Mouse (Mus musculus) midbrain, embryonic 16.5 days (tissue): ENCODE data around the gene Sgip1. TPM values are rescaled to one million over a fixed set of nuclear protein-coding genes. Genes with fewer than 3 reads are reported as not detected.

Source experiments
- ATAC-seq: fragments of 200-750 bp; cut with Nextera tagmentation; 2 replicates; pipeline ENCODE4 v1.8.0; 2017; ENCODE audit warnings: moderate TSS enrichment
- H3K27ac ChIP-seq: fragments of 300-500 bp; sonication (generic); 2 replicates; pipeline ENCODE4 v1.5.1; 2014; ENCODE audit warnings: mild to moderate bottlenecking, low read length, mixed read lengths
- H3K27me3 ChIP-seq: fragments of 300-500 bp; sonication (generic); 2 replicates; pipeline ENCODE4 v1.6.1; 2014; ENCODE audit warnings: low read depth, low read length, mixed read lengths; ENCODE audit not compliant: control insufficient read depth, insufficient read depth
- H3K36me3 ChIP-seq: fragments of 300-500 bp; sonication (generic); 2 replicates; pipeline ENCODE4 v1.6.1; 2014; ENCODE audit warnings: mild to moderate bottlenecking, low read length, moderate library complexity, mixed read lengths; ENCODE audit not compliant: control insufficient read depth, insufficient read depth
- H3K4me1 ChIP-seq: fragments of 300-500 bp; sonication (generic); 2 replicates; pipeline ENCODE4 v1.6.1; 2014; ENCODE audit warnings: mild to moderate bottlenecking, low read length, mixed read lengths; ENCODE audit not compliant: control insufficient read depth, insufficient read depth
- H3K4me2 ChIP-seq: fragments of 300-500 bp; sonication (generic); 2 replicates; pipeline ENCODE4 v1.6.1; 2014; ENCODE audit warnings: mild to moderate bottlenecking, low read length, mixed read lengths
- H3K4me3 ChIP-seq: fragments of 300-500 bp; sonication (generic); 2 replicates; pipeline ENCODE4 v1.5.1; 2014; ENCODE audit warnings: low read depth, mild to moderate bottlenecking, low read length, moderate library complexity, mixed read lengths
- H3K9ac ChIP-seq: fragments of 300-500 bp; sonication (generic); 2 replicates; pipeline ENCODE4 v1.6.1; 2014; ENCODE audit warnings: low read depth, low read length, mixed read lengths
- H3K9me3 ChIP-seq: fragments of 300-500 bp; sonication (generic); replicated peaks from 2 replicates; pipeline ENCODE4 v1.6.1; 2014; ENCODE audit warnings: mild to moderate bottlenecking, low read length, mixed read lengths; ENCODE audit not compliant: control insufficient read depth, poor library complexity, severe bottlenecking
- WGBS: fragments of 180-500 bp; shearing (Covaris S2); extraction: QIAGEN DNeasy Blood & Tissue Kit; methylation state at CpG from one replicate; pipeline ENCODE4 v1.1.7; 2014; 5-methylcytosine and 5-hydroxymethylcytosine counted together
- polyA plus RNA-seq: library from polyadenylated mRNA; unstranded; fragments of >200 nt; fragmentation: Nextera tagmentation; extraction: Ambion mirVana; gene quantifications from 2 replicates; pipeline ENCODE4 v1.2.1, GENCODE M21; 2015

Sgip1 gene
- polyA plus RNA-seq, 1 experiment from 2014 or later: 80.4 TPM

DNA sequence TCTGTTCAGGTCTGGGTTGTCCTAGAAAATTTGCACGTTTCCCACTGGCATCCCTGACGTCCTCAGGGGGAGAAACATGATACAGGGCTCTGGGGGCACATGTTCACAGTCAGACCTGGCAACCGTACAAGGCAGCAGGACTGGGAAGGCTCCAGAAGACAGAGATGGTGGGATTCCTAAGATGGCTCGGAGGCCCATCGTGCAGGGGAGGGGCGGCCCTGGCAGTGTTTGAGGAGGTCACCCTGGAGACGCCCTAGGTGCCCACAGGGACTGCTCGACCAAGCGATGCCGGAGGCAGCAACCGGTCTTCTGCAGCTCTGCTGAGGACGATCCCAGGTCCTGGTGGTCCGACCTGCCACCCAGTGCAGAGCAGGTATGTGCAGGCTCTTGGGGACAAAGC lies 237.3 kb downstream of the Sgip1 start, which contains the start of gene Tctex1d1:
TSS of gene Tctex1d1 (plus strand) at position 167 of the 400 bp plus-strand sequence.
- Histone ChIP-seq H3K9me3 (no peaks in the 10 kb centered on the region), H3K27me3 (no peaks in the 10 kb centered on the region; the same call in 1 of the 2 replicates), H3K4me2 (peak within 1 kb of the TSS; percentile 73), H3K36me3 (no peaks in the 10 kb centered on the region), H3K4me3 (peak within 1 kb of the TSS; percentile 34), H3K4me1 (peaks cover 9% of the 10 kb centered on the region), H3K9ac (peak within 1 kb of the TSS; percentile 54), H3K27ac (no peak within 1 kb of the TSS)
- 3% methylated on average over 13 of the region's 13 CpGs for WGBS
- peak; percentile 78 for ATAC-seq

DNA sequence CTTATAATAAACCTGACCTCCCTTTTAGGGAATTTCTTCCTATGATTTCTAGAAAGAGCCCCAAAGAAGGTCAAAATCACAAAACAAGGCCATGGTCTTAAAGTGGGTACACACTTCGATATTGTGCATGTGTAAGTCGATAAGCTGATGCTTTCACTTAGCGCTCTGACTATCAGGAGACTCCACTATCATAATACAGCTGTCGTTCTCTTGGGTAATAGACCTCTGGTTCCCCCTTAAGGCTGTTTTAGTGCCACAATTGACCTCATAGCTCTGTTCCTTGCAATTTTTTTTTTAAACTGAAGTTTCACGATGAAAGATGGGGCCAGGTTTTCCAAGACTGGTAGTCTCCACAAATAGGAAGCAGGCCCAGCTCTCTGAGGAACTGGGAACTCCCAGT lies 238.3 kb downstream of the Sgip1 start:
- Histone ChIP-seq H3K36me3 (no peaks in the 10 kb centered on the region), H3K4me1 (peaks cover 9% of the 10 kb centered on the region), H3K4me2 (no peak overlapping the region), H3K9me3 (no peaks in the 10 kb centered on the region), H3K27ac (no peak overlapping the region), H3K27me3 (no peaks in the 10 kb centered on the region; the same call in 1 of the 2 replicates), H3K4me3 (no peak overlapping the region), H3K9ac (no peak overlapping the region)
- WGBS: 69% methylated on average over 5 of the region's 5 CpGs
- ATAC-seq: no peak

DNA sequence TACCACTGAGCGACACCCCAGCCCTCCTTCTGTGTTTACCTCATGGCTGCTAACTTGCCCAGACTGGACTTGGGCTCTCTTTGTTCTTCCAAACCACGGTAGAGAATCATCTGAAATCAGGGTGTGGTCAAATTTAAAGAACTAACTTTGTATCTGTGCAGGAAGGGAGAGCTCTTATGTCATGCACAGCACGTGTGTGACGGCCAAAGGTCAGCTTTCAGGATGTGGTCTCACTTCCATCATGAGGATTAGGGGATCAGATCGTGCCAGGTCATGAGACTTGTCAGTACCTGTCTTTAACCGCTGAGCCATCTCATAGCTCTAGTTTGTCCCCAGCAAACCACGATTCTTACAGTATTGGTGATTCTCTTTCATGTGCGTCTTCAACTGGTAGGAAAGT lies 240.6 kb downstream of the Sgip1 start:
- no peak for ATAC-seq
- peaks cover 9% of the 10 kb centered on the region for H3K4me1 ChIP-seq
- no peak overlapping the region for H3K4me3 ChIP-seq
- H3K9ac ChIP-seq: no peak overlapping the region
- H3K9me3 ChIP-seq: no peaks in the 10 kb centered on the region
- no peaks in the 10 kb centered on the region for H3K36me3 ChIP-seq
- 86% methylated on average over 8 of the region's 8 CpGs for WGBS
- no peaks in the 10 kb centered on the region; the same call in 1 of the 2 replicates for H3K27me3 ChIP-seq
- H3K27ac ChIP-seq: no peak overlapping the region
- no peak overlapping the region for H3K4me2 ChIP-seq

DNA sequence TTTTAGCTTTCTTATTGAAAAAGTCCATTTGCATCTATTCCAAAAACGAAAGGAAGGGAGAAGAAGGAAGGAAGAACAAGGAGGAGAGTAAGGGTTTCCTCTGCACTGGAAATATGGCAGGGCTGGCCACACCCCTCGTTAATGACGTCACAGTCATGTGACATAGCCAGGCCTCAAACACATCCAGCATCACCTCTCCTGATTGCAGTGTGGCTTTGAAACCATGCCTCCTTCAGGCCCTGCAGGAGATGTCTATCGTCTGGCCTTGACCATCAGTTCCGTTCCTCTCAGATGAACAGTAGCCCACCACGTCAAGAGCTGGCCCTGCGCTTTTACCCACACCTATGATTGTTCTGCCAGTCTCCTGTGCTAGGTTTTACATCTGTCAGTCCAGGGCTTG lies 245.1 kb downstream of the Sgip1 start:
- ATAC-seq: no peak
- Histone ChIP-seq H3K4me3 (no peak overlapping the region), H3K9ac (no peak overlapping the region), H3K4me2 (no peak overlapping the region), H3K4me1 (no peaks in the 10 kb centered on the region), H3K36me3 (no peaks in the 10 kb centered on the region), H3K27me3 (no peaks in the 10 kb centered on the region), H3K9me3 (no peaks in the 10 kb centered on the region), H3K27ac (no peak overlapping the region)
- WGBS: 83% methylated on average over 7 of the region's 7 CpGs

DNA sequence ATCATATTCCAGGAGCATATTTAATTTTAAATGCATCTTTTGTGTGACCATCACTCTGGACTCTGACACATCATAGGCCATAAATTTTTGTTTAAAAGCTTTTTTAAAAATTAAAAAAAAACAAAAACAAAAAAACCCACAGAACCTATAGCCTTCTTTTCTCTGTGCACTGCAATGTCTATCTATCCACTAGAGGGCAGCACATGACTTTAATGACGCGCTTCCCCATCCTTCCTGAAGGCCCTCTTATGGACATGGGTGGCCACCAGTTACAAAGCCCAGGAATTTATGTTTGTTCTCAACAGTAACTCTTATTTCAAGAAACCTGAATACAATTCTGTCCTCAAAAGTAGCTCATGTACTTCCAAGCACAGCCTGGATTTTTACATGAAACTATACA lies 245.8 kb downstream of the Sgip1 start:
- WGBS: 0% methylated on average over 2 of the region's 2 CpGs
- Histone ChIP-seq H3K36me3 (no peaks in the 10 kb centered on the region), H3K4me1 (no peaks in the 10 kb centered on the region), H3K27me3 (no peaks in the 10 kb centered on the region), H3K9ac (no peak overlapping the region), H3K4me2 (no peak overlapping the region), H3K9me3 (no peaks in the 10 kb centered on the region), H3K4me3 (no peak overlapping the region), H3K27ac (no peak overlapping the region)
- ATAC-seq: peak; percentile 78; the same call in 1 of the 2 replicates

DNA sequence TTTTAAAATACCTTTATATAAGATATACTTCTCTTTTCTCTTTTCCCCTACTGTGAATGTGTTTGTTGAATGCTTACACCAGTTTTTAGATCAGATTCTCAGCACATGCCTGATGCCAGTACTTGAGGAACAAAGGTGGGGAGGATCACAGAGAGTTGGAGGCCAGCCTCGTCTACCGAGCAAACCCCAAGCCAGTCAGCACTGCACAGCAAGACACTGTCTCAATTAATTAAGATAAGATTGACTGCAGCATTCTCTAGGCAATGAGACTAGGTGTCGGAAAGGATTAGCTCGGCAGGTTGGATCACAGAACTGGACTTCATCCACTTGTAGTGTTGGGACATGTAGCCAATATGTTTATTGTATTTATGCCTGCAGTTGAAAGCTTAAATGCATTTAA lies 246.2 kb downstream of the Sgip1 start:
- 19% methylated on average over 4 of the region's 4 CpGs for WGBS

DNA sequence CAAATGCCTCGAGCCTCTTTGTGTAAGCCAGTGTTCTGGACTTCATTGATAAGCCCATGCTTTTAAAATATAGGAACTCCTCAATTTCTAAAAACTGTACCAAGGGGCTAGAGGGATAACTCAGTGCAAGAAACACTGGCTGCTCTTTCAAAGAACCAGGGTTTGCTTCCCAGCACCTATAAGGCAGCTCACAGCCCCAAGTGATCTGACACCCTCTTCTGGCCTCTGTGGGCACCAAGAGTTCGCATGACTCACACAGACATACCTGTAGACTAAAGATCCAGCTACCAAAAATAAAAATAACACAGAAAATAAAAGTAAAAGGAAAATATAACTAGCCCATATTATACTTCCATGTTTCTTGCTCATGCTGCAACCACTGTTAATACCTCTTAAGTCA lies 246.7 kb downstream of the Sgip1 start:
- no peaks in the 10 kb centered on the region for H3K9me3 ChIP-seq
- no peaks in the 10 kb centered on the region for H3K4me1 ChIP-seq
- H3K4me3 ChIP-seq: no peak overlapping the region
- no peaks in the 10 kb centered on the region for H3K36me3 ChIP-seq
- no peak overlapping the region for H3K27ac ChIP-seq
- WGBS: 66% methylated on average over 2 of the region's 2 CpGs
- H3K27me3 ChIP-seq: no peaks in the 10 kb centered on the region
- no peak overlapping the region for H3K4me2 ChIP-seq
- ATAC-seq: no peak
- H3K9ac ChIP-seq: no peak overlapping the region

More for the DNA sequence above, 246.2 kb downstream of the Sgip1 start:
- Histone ChIP-seq H3K9me3 (no peaks in the 10 kb centered on the region), H3K36me3 (no peaks in the 10 kb centered on the region), H3K4me3 (no peak overlapping the region), H3K9ac (no peak overlapping the region), H3K4me1 (no peaks in the 10 kb centered on the region), H3K4me2 (no peak overlapping the region), H3K27me3 (no peaks in the 10 kb centered on the region), H3K27ac (no peak overlapping the region)
- ATAC-seq: peak; percentile 73; the same call in 1 of the 2 replicates

DNA sequence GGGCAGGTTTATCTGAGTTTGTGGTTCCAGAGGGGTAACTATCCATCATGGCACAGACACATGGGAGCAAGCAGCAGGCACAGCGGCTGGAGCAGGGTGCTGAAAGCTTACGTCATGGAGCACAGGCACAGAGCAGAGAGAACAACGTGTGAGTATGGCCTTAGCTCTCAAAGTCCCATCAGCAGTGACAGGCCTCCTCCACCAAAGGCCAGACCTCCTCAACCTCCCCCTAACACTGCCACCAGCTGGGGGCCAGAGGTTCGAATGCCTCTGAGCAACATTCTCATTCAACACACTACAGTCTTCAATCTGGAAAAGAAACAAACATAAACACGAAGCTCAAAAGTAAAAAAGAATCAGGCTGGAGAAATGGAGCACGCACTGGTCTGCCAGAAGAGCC lies 247.4 kb downstream of the Sgip1 start:
- no peak for ATAC-seq
- WGBS: 80% methylated on average over 6 of the region's 6 CpGs
- H3K4me3 ChIP-seq: no peak overlapping the region
- H3K4me1 ChIP-seq: no peaks in the 10 kb centered on the region
- no peak overlapping the region for H3K9ac ChIP-seq
- H3K4me2 ChIP-seq: no peak overlapping the region
- H3K9me3 ChIP-seq: no peaks in the 10 kb centered on the region
- H3K27ac ChIP-seq: no peak overlapping the region
- no peaks in the 10 kb centered on the region for H3K27me3 ChIP-seq
- no peaks in the 10 kb centered on the region for H3K36me3 ChIP-seq

DNA sequence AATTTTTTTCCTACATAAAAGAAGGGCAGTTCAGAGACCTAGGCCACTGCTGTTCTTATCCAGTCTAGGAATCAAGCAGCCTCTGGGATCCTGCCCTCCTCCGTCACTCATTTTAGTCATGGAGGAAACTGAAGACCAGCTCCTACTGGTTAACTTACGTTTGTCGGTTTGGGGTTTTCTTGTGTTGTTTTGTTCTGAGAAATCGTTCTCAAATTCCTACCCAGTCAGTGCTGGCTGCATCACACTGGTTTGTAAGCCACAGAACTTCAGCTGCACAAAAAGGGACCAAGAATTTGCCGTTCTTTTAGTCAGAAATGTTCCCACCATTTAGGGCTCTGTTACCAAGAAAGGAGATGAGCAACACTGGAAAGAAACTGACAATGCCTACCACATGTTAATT lies 248.3 kb downstream of the Sgip1 start:
- no peaks in the 10 kb centered on the region for H3K36me3 ChIP-seq
- H3K27ac ChIP-seq: no peak overlapping the region
- no peaks in the 10 kb centered on the region for H3K4me1 ChIP-seq
- 73% methylated on average over 5 of the region's 5 CpGs for WGBS
- no peaks in the 10 kb centered on the region for H3K27me3 ChIP-seq
- H3K9ac ChIP-seq: no peak overlapping the region
- H3K4me3 ChIP-seq: no peak overlapping the region
- ATAC-seq: no peak
- no peaks in the 10 kb centered on the region for H3K9me3 ChIP-seq
- no peak overlapping the region for H3K4me2 ChIP-seq
